In the genomic region with DNA sequence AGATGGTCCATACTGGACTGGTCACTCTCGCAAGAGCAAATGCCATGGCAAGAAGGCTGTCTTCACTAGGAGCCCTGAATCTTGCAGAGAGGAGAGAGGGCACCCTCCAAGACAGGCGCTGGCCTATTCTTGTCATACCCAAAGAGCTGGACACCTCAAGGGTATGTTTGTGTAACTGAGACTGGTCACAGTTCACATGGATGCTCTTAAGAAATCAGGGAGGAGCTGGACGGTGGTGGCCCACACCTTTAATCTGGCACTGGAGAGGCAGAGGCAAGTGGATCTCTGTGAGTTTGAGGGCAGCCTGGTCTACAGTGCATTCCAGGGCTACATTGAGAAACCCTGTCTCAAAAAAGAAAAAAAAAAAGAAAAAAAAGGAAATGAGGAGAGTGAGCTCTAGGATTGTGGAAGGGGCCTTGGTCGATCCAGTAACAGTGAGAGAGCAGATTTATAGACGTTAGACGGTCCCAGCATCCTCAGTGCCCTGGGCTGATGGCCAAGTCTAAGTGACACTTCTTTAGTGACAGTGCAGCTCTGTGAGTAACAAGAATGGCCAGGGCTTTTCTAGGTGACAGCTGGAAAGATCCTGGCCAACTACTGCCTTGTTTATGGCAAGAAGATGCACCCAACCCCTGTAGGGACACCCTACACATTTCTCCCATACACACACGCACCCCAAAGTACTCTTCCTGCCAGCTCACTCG, we compare ENCODE assay signal across 8 mouse cellular contexts. TPM values are rescaled to one million over a fixed set of nuclear protein-coding genes. Genes with fewer than 3 reads are reported as not detected.
A peak's percentile ranks its signal among the peaks of the same experiment; 100 is the strongest.
DNase-seq lines count a peak whose midpoint lies in the region; ATAC-seq and TF ChIP-seq lines count a peak whose summit lies in the region.

No protein-coding gene starts in this region.

- H3K4me1 ChIP-seq in ES-Bruce4 (ENCODE audit: control insufficient read depth, insufficient read depth, low read length), result peaks cover 5% of the 10 kb centered on the region
- peaks cover 8% of the 10 kb centered on the region; the same call in 1 of the 2 replicates for H3K4me1 ChIP-seq in forebrain, embryonic 11.5 days (replicated peaks; ENCODE audit: control insufficient read depth, insufficient read depth, low read length)
- peaks cover 34% of the 10 kb centered on the region for H3K4me1 ChIP-seq in limb, embryonic 10.5 days
- peaks cover 35% of the 10 kb centered on the region for H3K4me1 ChIP-seq in neural tube, embryonic 12.5 days

- H3K27me3 ChIP-seq in ES-Bruce4 (ENCODE audit: control insufficient read depth, insufficient read depth, low read length, poor library complexity, severe bottlenecking), result no peaks in the 10 kb centered on the region
- no peaks in the 10 kb centered on the region for H3K27me3 ChIP-seq in forebrain, embryonic 11.5 days (ENCODE audit: control insufficient read depth, insufficient read depth, low read length)
- no peaks in the 10 kb centered on the region for H3K27me3 ChIP-seq in limb, embryonic 10.5 days (ENCODE audit: low read depth, poor library complexity, severe bottlenecking)
- no peaks in the 10 kb centered on the region for H3K27me3 ChIP-seq in neural tube, embryonic 12.5 days (replicated peaks)

- DNase-seq in cerebellum, adult 9-10 months, result peak; percentile 39
- DNase-seq in cerebellum, postnatal 14 days, result no peak
- no peak for DNase-seq in forebrain, embryonic 11.5 days (ENCODE audit: low spot score)
- no peak for DNase-seq in limb, embryonic 10.5 days (ENCODE audit: low spot score)
- DNase-seq in thymus, postnatal 10 days (ENCODE audit: low spot score in 2 of 2), result no peak

- H3K36me3 ChIP-seq in ES-Bruce4 (ENCODE audit: control insufficient read depth, insufficient read depth, low read length, poor library complexity, severe bottlenecking), result no peaks in the 10 kb centered on the region
- H3K36me3 ChIP-seq in forebrain, embryonic 11.5 days (ENCODE audit: control insufficient read depth, insufficient read depth, low read length), result no peaks in the 10 kb centered on the region
- no peaks in the 10 kb centered on the region for H3K36me3 ChIP-seq in limb, embryonic 10.5 days
- no peaks in the 10 kb centered on the region for H3K36me3 ChIP-seq in neural tube, embryonic 12.5 days

- TF ChIP-seq EP300 in ES-Bruce4 (IDR thresholded peaks at IDR 0.05; ENCODE audit: insufficient read depth, low read depth, low read length), result no peak

- no peak overlapping the region for H3K27ac ChIP-seq in ES-Bruce4 (ENCODE audit: insufficient read depth, low read length)
- H3K27ac ChIP-seq in forebrain, embryonic 11.5 days (ENCODE audit: low read depth, low read length), result no peak overlapping the region
- H3K27ac ChIP-seq in limb, embryonic 10.5 days, result peak overlapping the region; percentile 90
- no peak overlapping the region for H3K27ac ChIP-seq in neural tube, embryonic 12.5 days

- H3K9me3 ChIP-seq in ES-Bruce4 (replicated peaks; ENCODE audit: control insufficient read depth, insufficient read depth, low read length, poor library complexity, severe bottlenecking), result no peaks in the 10 kb centered on the region
- H3K9me3 ChIP-seq in forebrain, embryonic 11.5 days (ENCODE audit: control insufficient read depth, low read length), result no peaks in the 10 kb centered on the region
- H3K9me3 ChIP-seq in limb, embryonic 10.5 days (replicated peaks), result no peaks in the 10 kb centered on the region
- H3K9me3 ChIP-seq in neural tube, embryonic 12.5 days, result no peaks in the 10 kb centered on the region

- TF ChIP-seq POLR2A in ES-Bruce4 (IDR thresholded peaks at IDR 0.05; ENCODE audit: insufficient read depth, low read length), result no peak

- peak overlapping the region; percentile 92 for H3K4me2 ChIP-seq in forebrain, embryonic 11.5 days (ENCODE audit: low read depth, low read length, severe bottlenecking)
- peak overlapping the region; percentile 80 for H3K4me2 ChIP-seq in neural tube, embryonic 12.5 days (replicated peaks)

- TF ChIP-seq CTCF in ES-Bruce4 (IDR thresholded peaks at IDR 0.05; ENCODE audit: low read depth, low read length), result no peak

- H3K4me3 ChIP-seq in ES-Bruce4 (ENCODE audit: low read depth, low read length), result peak overlapping the region; percentile 82
- peak overlapping the region; percentile 86 for H3K4me3 ChIP-seq in forebrain, embryonic 11.5 days (ENCODE audit: low read depth, low read length)
- peak overlapping the region; percentile 89 for H3K4me3 ChIP-seq in limb, embryonic 10.5 days
- H3K4me3 ChIP-seq in neural tube, embryonic 12.5 days, result peak overlapping the region; percentile 58

- H3K9ac ChIP-seq in ES-Bruce4 (ENCODE audit: low read depth, poor library complexity, severe bottlenecking), result peak overlapping the region; percentile 56
- H3K9ac ChIP-seq in forebrain, embryonic 11.5 days (ENCODE audit: low read length), result peak overlapping the region; percentile 74
- H3K9ac ChIP-seq in neural tube, embryonic 12.5 days, result peak overlapping the region; percentile 72

- no peak for ATAC-seq in forebrain, embryonic 11.5 days (replicated peaks; ENCODE audit: low FRiP score)
- no peak for ATAC-seq in neural tube, embryonic 12.5 days (ENCODE audit: low FRiP score, low read depth)
- no peak for ATAC-seq in frontal cortex, adult (ENCODE audit: low TSS enrichment)

- 68% methylated on average over 8 of the region's 8 CpGs for WGBS in forebrain, embryonic 11.5 days
- WGBS in limb, embryonic 10.5 days, result 65% methylated on average over 8 of the region's 8 CpGs
- 51% methylated on average over 8 of the region's 8 CpGs for WGBS in neural tube, embryonic 12.5 days

RNA-seq across cellular contexts. Expression of gene Cyb5r3, which starts 1.3 kb away (rescaled TPM):
- 188 and 200 TPM in 2 replicates for polyA plus RNA-seq in ES-Bruce4 (2011; ENCODE audit: insufficient read depth, insufficient read length, low read depth, missing spikeins)
- polyA plus RNA-seq in forebrain, embryonic 11.5 days (2014; fragmentation: Nextera tagmentation; extraction: Ambion mirVana), result 161 and 181 TPM in 2 replicates
- 163 and 174 TPM in 2 replicates for polyA plus RNA-seq in limb, embryonic 10.5 days (2016; fragmentation: Nextera tagmentation; extraction: Ambion mirVana)
- 143 and 157 TPM in 2 replicates for polyA plus RNA-seq in neural tube, embryonic 12.5 days (2016; fragmentation: Nextera tagmentation; extraction: Ambion mirVana)

RNA-seq across cellular contexts. Expression of gene Poldip3, which starts 21.9 kb away (rescaled TPM):
- 97.9 and 113 TPM in 2 replicates for polyA plus RNA-seq in ES-Bruce4 (2011; ENCODE audit: insufficient read depth, insufficient read length, low read depth, missing spikeins)
- polyA plus RNA-seq in forebrain, embryonic 11.5 days (2014; fragmentation: Nextera tagmentation; extraction: Ambion mirVana), result 183 and 196 TPM in 2 replicates
- polyA plus RNA-seq in limb, embryonic 10.5 days (2016; fragmentation: Nextera tagmentation; extraction: Ambion mirVana), result 183 and 193 TPM in 2 replicates
- 160 and 168 TPM in 2 replicates for polyA plus RNA-seq in neural tube, embryonic 12.5 days (2016; fragmentation: Nextera tagmentation; extraction: Ambion mirVana)

RNA-seq across cellular contexts. Expression of gene Rrp7a, which starts 48.5 kb away (rescaled TPM):
- 90.8 and 102 TPM in 2 replicates for polyA plus RNA-seq in ES-Bruce4 (2011; ENCODE audit: insufficient read depth, insufficient read length, low read depth, missing spikeins)
- polyA plus RNA-seq in forebrain, embryonic 11.5 days (2014; fragmentation: Nextera tagmentation; extraction: Ambion mirVana), result 71.2 and 79.7 TPM in 2 replicates
- polyA plus RNA-seq in limb, embryonic 10.5 days (2016; fragmentation: Nextera tagmentation; extraction: Ambion mirVana), result 66.9 and 76.5 TPM in 2 replicates
- 57.5 and 61.1 TPM in 2 replicates for polyA plus RNA-seq in neural tube, embryonic 12.5 days (2016; fragmentation: Nextera tagmentation; extraction: Ambion mirVana)
